Mouse (Mus musculus) c-Kit-negative CD71-positive TER-119-positive erythroid progenitor cells, embryonic 14.5 days (primary cell): ENCODE measurements at regions not wholly inside any gene's neighbourhood (a gene's known extent, or its start where the extent isn't known, plus 50 kb on each side); places are given as distances from the start of the nearest gene placed in this dataset.
A peak's percentile ranks its signal among the peaks of the same experiment; 100 is the strongest.

Experiments used
- DNase-seq: peaks from one replicate; pipeline ENCODE4 v3.0.0-alpha.2; 2013; ENCODE audit warnings: low read depth, low spot score

DNA sequence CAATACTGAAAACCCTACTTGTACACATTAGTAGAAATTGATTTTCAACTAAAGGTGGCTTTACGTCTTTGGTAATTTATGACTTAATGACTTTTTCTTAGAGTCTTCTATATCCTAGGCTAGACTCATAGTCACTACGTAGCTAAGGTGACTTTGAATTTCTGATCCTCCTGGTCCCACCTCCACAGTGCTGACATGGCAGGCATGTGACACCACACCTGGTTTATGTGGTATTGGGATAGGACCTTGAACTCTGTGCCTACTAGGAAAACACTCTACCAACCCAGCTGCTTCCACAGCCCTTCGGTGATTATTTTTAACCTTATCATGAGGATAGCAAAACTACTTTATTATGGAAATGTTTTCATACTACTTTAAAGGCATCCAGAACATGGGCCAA is 51.5 kb upstream of the D7Ertd443e start:
- DNase-seq, result no peak

DNA sequence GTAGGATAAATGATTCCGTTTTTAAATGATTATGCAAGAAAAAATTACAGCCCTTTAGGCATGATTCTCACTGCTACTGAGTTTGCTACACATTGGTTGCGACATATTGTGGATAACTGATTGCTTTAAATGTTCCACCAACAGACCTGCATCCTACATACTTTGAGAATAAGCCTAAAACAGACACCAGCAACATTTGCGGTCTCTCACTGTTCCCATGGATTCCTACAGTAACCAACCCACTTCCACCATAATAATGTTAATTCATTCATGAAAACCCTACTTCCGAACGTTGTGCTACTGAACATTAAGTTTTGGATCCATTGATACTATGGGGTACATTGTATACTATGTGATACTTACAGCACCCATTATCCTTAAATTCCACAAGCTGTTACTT is 53.8 kb upstream of the D7Ertd443e start:
- no peak for DNase-seq

DNA sequence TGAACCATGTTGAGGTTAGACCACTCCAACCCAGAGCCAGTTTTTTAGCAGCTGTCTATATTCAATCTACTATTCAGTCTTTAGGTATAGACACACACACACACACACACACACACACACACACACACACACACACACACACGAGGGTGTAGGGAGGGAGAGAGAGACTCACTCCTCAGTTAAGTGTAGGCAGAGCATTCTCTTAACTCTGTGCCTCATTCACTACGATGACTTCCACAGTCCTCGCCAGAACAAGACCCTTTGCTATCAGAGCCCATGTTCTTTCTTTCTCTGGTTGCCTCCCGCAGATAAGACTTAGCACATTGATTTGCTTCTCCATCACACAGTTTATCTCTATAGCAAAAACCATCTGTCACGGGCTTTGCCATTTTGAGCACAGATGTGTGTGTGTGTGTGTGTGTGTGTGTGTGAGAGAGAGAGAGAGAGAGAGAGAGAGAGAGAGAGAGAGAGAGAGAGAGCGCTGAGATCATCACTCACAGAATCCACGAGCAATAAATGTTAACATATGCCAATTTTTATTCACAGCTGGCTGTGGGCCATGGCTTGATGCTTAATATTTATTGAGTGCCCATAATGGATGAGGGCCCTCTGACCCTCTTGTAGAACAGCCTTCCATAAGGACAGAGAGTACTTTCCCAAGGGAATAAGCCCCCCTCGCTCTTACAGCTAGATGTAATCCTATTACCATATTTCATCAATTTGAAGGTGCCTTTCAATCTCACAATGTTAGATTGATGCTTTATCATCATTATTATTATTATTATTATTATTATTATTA is 59.7 kb upstream of the D7Ertd443e start:
- no peak for DNase-seq

DNA sequence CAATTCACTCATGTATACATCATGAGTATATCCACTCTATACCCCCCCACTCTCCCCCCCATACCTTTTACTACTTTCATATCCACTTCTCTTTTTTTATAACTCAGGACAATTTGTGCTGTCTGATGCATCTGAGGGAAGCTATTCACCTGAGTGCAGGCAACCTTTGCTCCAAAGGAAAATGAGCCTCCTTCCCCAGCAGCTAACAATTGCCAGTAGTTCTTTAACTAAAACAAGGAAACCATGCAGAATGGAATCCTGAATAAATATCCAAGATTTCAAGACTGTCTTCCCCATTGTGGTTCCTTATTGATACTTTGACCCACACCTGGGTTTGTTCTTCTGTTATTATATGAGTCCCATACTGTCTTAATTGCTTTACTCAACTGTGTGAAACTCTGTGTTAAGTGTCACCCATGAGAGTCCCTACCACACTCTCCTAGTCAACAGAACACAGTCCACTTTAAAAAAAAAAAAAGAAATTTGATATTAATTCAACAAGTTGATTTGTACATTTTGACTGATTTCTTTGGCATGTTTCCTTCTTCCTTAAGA is 62.3 kb upstream of the D7Ertd443e start:
- DNase-seq, result no peak

DNA sequence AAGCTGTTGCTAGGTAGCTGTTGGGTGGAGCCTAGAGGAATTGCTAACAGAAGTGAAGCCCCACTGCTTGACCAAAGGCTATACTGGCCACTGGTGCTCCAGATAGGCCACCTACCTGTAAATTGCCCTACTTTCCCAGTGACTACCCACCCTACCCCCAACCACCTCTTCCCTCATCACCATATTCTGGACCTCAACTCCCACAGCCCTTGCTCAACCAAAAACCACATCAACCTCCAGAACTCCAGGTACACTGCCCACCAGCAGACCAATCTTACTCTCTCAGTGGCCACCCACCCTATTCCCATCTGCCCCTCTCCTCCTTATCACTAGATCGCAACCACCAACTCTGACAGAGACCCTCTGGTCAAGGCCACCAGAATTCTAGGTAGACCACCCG is 63.4 kb upstream of the D7Ertd443e start:
- no peak for DNase-seq

DNA sequence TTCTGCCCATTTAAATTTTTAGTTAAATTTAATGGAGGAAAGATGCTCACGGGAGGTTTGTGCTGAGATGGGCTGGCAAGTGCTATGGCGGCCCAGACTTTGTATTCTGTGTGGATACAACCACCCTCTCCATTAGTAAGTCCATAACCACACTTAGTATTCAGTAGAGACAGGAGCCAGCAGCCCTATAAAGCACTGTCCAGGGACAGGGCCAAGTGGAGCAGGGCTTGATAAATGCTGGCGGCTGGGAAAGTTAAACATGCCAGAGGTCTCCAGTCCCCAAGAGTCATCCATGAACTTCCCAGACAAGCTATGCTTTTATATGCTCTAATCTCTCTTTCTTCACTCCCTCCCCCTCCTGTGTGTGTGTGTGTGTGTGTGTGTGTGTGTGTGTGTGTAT is 77.2 kb upstream of the D7Ertd443e start:
- no peak for DNase-seq

DNA sequence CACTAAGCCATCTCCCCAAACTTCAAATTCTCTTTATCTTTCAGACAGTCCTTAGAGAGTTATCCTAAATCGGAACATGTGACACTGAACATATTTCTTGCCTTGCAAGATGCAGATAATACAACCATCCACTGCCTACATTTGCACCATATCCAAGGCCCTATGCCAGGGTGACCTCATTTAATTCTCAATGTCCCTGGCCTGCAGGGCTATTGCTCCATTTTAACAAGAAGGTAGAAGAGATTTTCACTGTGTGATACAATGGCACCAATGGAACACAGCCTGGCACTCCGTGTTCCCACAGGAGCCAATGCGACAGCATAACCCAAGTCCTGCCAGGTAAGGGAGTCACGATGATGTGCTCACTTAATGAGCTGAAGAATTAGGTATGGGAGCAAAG is 77.9 kb upstream of the D7Ertd443e start:
- no peak for DNase-seq

DNA sequence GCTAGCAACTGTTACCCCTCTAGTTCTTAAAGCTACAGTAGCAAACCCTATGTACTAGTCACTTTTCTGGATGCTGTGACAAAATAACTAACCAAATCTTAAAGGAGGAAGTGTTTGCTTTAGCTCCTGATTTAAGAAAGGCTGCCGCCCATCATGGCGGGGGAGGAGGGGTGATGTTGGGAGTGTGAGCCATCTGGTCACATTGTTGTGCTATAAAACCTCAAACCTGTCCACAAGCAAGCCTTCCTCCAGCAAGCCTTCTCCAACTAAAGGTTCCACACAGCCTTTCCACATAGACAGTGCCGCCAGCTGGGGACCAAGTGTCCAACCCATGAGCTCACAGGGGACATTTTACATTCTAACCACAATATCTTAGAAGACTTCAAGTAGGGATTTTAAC is 81.8 kb upstream of the D7Ertd443e start:
- DNase-seq, result no peak

DNA sequence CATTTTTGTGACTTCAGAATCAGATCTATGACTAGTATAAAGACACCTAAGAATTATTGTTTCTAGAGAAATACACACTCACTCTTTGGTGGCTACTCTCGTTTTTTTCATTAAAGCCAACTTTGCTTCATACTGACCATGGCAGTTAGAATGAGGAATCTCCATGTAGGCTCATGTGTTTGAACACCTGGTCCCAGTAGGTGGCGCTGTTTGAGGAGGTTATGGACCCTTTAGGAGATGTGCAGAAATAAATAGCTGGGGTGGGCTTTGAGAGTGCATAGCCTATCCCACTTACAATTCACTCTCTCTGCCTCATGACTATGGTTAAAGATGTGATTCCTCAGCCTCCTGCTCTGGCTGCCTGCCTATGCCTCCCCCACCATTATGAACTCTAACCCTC is 85.8 kb upstream of the D7Ertd443e start:
- DNase-seq, result peak; percentile 4

DNA sequence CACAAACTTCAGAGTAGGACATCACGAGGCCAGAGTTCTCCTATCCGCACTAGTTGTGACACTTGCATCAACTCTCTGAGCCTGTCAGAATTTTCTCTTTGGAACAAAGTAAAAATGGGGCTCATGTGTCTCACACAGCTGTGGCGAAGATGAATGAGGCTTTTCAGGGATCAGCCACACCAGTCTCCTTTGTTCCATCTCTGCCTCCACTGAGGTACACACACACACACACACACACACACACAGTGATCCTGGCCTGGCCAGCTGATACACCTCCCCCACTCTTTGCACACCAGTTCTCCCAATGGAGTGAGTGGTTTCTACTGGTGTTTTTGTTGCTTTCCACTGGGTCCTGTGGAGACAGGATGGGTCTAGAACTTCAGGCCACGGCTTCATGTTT is 105.9 kb upstream of the D7Ertd443e start:
- no peak for DNase-seq

DNA sequence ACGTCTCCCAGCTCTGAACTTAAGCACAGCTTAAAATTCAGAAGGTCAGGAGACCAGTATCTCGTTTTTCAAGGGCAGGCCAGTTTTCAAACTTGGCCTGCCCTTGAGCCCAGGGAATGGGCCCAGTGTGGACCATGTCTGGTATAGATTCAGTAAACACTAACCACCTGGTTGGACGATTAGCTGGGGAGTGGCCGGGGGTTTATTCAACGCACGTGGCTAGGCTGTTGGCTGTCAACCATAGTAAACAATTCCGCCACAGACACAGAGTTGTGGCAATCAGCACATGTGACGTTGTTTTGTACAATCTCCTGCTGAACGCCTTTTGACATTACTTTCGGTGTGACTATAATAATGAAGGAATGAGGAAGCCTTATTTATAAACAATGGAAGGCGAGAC is 111.8 kb upstream of the D7Ertd443e start:
- DNase-seq, result no peak

DNA sequence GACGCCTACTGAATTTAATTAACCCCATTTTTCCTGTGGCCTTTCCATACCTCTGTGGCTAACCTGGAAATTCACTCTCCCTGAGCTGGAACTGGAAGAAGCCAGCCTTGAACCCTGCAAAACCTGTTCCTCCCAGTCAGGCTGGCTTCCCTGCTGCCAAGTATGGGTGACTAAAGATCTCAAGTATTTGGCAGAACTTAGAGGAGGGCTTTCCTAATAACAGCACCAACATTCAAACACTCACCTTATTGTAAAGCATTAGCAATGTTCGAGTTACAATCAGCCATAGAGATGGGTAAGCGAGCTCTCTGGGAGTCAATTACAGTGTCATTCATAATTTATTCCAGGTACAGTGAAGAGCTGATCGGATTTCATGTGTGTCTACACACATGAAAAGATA is 112.4 kb upstream of the D7Ertd443e start:
- no peak for DNase-seq

DNA sequence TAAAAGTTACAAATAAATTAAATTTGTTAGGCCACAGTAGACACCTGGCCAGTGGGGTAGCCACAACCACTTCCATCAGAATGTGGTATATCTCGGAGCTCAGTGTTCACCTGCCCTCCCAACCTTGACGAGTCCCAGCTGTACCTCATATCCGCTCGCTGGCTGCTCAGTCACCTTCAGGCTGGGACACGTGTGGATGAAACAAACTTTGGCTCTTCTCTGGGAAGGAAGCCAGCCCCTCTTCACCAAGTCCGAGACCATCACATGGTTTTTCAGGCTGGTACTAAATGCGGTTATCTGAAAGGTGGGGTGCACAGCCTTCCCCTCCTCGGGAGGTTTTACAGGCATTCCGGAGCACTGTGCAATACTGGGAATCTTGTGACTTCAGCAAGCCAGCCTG is 113.3 kb upstream of the D7Ertd443e start:
- no peak for DNase-seq

DNA sequence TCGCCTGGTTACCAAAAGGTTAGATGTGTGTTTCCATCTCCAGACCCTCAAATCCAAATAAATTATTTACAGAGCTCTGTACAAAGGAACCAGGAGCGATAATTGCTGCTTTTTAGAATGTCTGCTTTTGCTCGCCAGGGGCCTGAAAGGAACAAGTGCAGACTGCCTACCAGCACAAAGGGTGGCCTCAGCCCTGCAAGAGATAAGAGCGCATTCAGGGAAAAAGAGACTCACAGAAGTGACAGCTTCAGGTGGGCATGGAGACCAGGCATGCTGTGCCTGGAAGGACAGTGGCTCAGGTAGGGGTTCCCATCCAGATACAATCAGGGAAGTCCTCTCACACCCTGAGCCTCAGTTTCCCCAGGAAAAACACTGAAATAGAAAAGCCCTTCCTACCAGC is 114.0 kb upstream of the D7Ertd443e start:
- no peak for DNase-seq

DNA sequence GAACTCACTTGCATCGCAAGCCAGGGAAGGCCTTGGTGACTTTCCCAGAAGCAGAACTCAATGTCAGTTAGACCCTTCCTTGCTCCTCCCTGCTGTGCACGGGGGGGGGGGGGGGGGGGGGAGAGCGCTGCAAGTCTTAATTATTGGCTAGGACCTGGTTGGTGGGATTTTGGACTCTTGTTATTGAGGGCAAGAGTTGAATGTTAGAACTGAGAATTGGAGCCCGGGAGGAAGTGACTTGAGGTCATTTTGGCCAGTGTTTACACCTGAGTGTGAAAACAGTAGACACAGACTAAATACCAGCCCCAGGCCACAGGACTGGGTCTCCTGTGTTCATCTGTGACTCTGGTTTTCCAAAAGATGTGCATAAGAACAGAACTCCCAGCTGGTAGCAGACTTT is 114.7 kb upstream of the D7Ertd443e start:
- no peak for DNase-seq

DNA sequence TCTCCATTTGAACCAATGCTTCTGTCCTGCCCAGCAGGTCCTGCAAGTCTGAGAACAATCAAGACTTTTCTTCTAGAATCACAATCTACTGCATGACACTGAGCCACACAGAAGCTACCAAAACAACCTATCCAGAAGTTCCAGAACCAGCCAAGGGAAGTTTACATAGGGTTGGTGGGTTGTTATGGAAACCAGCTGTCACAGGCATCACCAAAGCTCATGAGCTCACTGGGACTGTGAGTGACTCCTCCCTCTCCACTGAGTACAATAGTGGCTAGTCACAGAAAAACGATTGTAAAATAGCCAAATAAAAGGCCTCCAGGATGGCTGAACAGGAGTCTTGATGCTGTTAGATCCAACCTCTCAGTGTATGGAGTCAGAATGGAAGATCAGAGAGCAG is 115.6 kb upstream of the D7Ertd443e start:
- no peak for DNase-seq

DNA sequence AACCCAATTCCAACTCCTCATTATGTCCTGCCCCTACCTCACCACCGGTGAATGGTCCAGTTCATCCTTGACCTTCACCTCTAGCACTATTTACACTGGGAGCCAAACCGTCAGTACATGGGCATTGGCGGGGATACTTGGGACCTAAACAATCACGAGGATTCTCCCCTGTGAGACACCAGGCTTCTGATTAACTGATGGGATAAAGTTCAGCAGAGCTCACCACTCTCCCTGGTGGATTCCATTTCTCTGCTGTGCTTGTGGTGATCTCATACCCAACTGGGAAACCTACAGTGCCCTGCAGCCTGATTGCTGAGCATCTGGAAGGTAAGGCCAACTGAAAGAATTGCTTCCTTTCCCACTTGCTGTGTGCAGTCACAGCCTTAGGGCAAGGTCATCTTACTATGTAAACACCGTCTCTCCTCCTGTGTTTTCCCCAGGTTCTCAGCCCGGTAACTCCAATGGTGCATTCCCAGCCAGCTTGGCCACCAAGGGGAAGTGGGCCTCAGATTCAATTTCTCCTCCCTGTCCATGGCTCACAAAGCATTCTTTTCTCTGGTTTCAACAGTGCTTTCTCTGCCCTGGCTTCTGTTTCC is 125.0 kb upstream of the D7Ertd443e start:
- DNase-seq, result no peak

DNA sequence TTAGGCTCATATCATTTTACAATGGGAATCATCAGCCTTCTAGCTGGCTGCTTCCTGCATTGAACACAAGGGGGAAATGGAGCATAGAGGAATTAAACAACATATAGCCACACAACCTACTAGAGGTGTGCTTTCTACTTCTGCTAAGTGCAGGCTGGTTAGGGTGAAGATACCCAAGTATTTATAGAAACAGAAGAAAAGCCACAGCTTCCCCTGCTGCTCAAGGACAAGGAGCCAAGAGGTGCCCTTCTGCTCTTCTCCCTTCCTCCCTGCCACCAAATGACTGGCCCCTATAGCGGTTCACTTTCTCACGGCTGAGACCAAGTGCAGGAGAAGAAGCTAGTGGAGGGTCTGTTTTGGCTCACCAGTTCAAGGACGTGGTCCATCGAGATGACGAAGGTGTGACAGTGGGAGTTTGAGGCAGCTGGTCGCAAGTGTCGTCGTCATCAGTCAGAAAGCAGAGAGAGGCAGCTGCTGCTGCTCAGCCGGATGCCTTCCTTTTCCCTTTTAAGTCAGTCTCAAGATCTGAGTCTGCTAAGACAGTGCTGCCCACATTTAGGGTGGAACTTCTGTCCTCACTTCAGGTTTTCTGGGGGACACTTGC is 134.0 kb upstream of the D7Ertd443e start:
- DNase-seq, result no peak

DNA sequence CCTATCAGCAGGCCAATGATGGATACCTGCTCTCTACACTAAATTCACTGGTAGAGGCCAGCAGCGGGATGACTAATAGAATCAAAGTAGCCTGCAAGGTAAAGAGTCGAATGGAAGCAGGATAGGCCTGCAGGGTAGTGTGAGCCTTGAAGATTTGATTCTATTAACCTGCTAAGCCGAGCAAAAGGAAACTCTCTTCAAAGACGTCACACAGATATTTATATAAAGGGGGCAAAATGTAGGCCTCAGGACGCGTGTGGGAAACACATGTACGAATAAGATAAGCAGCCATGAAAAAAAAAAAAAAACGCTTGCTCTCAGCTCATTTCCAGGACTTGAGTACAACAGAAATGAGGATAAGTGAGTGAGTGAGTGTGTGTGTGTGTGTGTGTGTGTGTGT is 138.4 kb upstream of the D7Ertd443e start:
- DNase-seq, result no peak

DNA sequence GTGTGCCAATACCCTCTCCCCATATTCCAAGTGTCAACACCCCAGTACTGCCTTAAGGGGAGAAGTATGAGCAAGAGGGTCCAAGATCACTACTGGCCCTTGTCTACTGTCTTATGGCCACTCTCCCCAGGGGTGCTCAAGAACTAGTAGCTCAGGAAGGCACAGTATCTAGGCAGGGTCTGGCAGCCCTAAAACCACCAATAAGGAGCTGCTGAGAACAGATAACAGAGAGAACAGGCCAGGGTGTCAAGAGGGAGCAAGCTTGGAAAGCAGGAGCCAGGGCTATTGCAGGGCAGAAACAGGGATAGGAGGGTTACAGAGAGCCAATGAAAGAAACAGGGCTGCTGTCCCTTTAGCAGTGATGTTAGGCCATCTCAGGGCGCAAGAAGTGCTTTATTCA is 139.6 kb upstream of the D7Ertd443e start:
- DNase-seq, result no peak

DNA sequence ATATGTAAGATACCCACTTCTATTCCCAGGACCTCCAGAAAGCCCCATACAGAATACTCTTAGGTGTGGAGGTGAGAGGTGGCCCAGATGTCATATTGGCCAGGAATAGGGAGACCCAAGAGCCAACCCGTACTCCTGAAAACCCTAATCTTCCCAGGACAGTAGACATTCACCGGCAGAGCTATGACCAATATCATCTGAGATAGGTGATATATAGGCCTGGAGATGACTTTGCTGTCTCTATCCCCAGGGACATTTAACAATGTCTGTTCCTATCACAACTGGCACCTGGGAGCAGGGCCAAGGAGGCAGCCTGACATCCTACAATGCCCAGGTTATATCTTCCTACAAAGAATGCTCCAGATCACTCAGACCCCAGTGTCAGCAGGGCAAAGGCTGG is 140.0 kb upstream of the D7Ertd443e start:
- no peak for DNase-seq

DNA sequence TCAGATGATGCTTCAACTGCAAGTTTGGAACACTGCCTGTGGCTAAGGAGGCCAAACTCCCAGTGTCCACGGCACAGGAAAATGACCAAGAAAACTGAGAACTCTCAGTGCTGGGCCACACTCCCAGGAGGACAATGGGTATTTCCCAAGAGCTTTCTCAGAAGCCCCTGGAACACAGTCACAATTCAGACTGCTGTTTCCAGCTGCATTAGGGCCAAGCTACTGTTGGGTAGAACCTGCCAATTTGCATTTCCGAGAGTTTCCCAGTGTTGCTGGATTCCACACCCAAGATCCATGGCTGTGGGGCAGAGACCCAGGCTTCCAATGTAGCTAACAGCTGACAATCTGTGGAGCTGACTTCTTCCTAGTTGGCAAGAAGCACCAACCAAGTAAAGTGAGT is 141.9 kb upstream of the D7Ertd443e start:
- no peak for DNase-seq

DNA sequence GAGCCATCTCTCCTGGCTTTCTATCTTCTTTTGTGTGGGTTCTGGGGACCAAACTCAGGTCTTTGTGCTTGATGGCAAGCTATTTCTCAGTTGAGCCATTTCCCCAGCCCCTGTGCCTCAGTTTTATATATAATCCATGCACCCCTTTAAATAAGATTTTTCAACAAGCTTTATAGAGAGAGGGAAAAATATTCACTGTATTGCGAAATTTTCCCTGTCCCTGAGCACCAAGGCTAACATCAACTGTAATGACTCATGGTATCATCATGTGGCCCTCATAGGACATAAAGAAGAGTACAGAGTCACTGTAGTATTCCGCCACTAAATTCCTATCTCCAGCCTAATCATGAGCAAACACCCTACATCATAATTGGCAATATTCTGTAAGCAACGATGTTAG is 142.4 kb upstream of the Dock1 start:
- no peak for DNase-seq
